Comparison of ENCODE assay signal across 8 mouse cellular contexts in the genomic region with DNA sequence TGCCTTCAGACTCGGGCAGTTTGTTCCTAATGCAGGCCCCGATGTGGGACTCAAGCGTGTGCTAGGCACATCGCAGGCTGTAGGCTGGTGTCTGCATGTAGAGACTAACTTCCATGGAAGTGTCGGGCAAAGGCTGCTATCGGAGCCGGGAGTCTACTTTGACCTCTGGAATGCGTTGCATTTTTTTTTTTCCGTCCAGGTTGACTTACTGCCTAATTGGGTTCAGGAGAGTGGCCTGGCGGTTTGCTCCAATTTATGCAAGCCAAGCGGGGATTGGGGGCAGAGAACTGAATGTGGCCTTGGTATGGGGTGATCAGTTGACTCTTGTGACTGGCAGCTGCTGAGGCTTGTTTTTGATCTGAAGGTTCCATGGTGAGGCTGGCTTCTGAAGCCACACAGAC. TPM values are rescaled to one million over a fixed set of nuclear protein-coding genes. Genes with fewer than 3 reads are reported as not detected.
A peak's percentile ranks its signal among the peaks of the same experiment; 100 is the strongest.
DNase-seq lines count a peak whose midpoint lies in the region; ATAC-seq and TF ChIP-seq lines count a peak whose summit lies in the region.

No protein-coding gene starts in this region.

- no peaks in the 10 kb centered on the region for H3K9me3 ChIP-seq in intestine, embryonic 15.5 days
- H3K9me3 ChIP-seq in liver, postnatal 0 days (ENCODE audit: low read length) = no peaks in the 10 kb centered on the region

- peak overlapping the region; percentile 96; the same call in 1 of the 2 replicates for H3K4me3 ChIP-seq in spleen, adult 2 months (ENCODE audit: extremely low read depth, insufficient read depth, insufficient read length)
- H3K4me3 ChIP-seq in intestine, embryonic 15.5 days (replicated peaks) = peak overlapping the region; percentile 88
- H3K4me3 ChIP-seq in liver, postnatal 0 days (ENCODE audit: low read depth, low read length) = peak overlapping the region; percentile 63

- H3K27me3 ChIP-seq in spleen, adult 2 months (ENCODE audit: control insufficient read depth, insufficient read depth, low read length) = no peaks in the 10 kb centered on the region
- H3K27me3 ChIP-seq in intestine, embryonic 15.5 days (replicated peaks) = no peaks in the 10 kb centered on the region
- H3K27me3 ChIP-seq in liver, postnatal 0 days (ENCODE audit: insufficient read depth, low read length) = no peaks in the 10 kb centered on the region

- no peak for TF ChIP-seq POLR2A in spleen, adult 2 months (IDR thresholded peaks at IDR 0.05; ENCODE audit: low read depth, low read length)

- peak overlapping the region; percentile 95 for H3K9ac ChIP-seq in intestine, embryonic 15.5 days
- H3K9ac ChIP-seq in liver, postnatal 0 days (replicated peaks) = peak overlapping the region; percentile 91

- H3K4me1 ChIP-seq in spleen, adult 2 months (ENCODE audit: control insufficient read depth, insufficient read depth, insufficient read length) = peaks cover 7% of the 10 kb centered on the region; the same call in 1 of the 2 replicates
- peaks cover 38% of the 10 kb centered on the region for H3K4me1 ChIP-seq in intestine, embryonic 15.5 days (replicated peaks)
- H3K4me1 ChIP-seq in liver, postnatal 0 days (ENCODE audit: insufficient read depth) = peaks cover 44% of the 10 kb centered on the region

- 29% methylated on average over 11 of the region's 11 CpGs for WGBS in spleen, adult 2 months
- 23% methylated on average over 11 of the region's 11 CpGs for WGBS in intestine, embryonic 15.5 days
- 20% methylated on average over 11 of the region's 11 CpGs for WGBS in liver, postnatal 0 days (ENCODE audit: insufficient replicate concordance)

- H3K36me3 ChIP-seq in spleen, adult 2 months (ENCODE audit: control insufficient read depth, insufficient read depth, low read length) = 0 out of 2 replicates have a peak, but pooled peaks cover 1% of the 10 kb centered on the region
- H3K36me3 ChIP-seq in intestine, embryonic 15.5 days = no peaks in the 10 kb centered on the region
- 0 out of 2 replicates have a peak, but pooled peaks cover 4% of the 10 kb centered on the region for H3K36me3 ChIP-seq in liver, postnatal 0 days (replicated peaks; ENCODE audit: insufficient read depth, low read length)

- H3K27ac ChIP-seq in spleen, adult 2 months (ENCODE audit: insufficient read depth, low read length) = peak overlapping the region; percentile 36
- H3K27ac ChIP-seq in intestine, embryonic 15.5 days = peak overlapping the region; percentile 95
- peak overlapping the region; percentile 99 for H3K27ac ChIP-seq in liver, postnatal 0 days (ENCODE audit: low read depth)

- H3K4me2 ChIP-seq in intestine, embryonic 15.5 days (replicated peaks) = peak overlapping the region; percentile 84
- H3K4me2 ChIP-seq in liver, postnatal 0 days (ENCODE audit: low read depth, low read length) = peak overlapping the region; percentile 95

- no peak for TF ChIP-seq EP300 in liver, postnatal 0 days (IDR thresholded peaks at IDR 0.05; ENCODE audit: low read depth)

- ATAC-seq in intestine, embryonic 15.5 days = no peak
- ATAC-seq in liver, postnatal 0 days = no peak

- peak; percentile 43 to 87 for DNase-seq in adrenal gland, adult (ENCODE audit: inconsistent age in 2 of 2, low spot score in 1 of 2)
- DNase-seq in adrenal gland, adult 18-20 months (ENCODE audit: low spot score in 2 of 2) = no peak
- no peak for DNase-seq in spleen, adult 2 months (ENCODE audit: low read depth in 1 of 2, low spot score in 2 of 2)
- no peak for DNase-seq in spleen, postnatal 10 days (ENCODE audit: low spot score in 2 of 2)
- DNase-seq in liver, postnatal 0 days = peak; percentile 36
- no peak for DNase-seq in frontal cortex, postnatal 10 days (ENCODE audit: low spot score in 2 of 2)
- no peak for DNase-seq in ovary, adult 18-20 months (ENCODE audit: low spot score)

- no peak for TF ChIP-seq CTCF in spleen, adult 2 months (IDR thresholded peaks at IDR 0.05; ENCODE audit: extremely low read depth, insufficient read depth, insufficient read length, insufficient replicate concordance)
- TF ChIP-seq CTCF in liver, postnatal 0 days (IDR thresholded peaks at IDR 0.05; ENCODE audit: low read depth) = no peak

RNA-seq across cellular contexts. Expression of gene Anp32a, which starts 4.0 kb away (rescaled TPM):
- total RNA-seq in adrenal gland, adult 18-20 months (2021) = 100 to 1,000 TPM; 275 to 337 TPM
- 14.1 and 16.2 TPM in 2 replicates for polyA plus RNA-seq in spleen, adult 2 months (2012; rRNA removed)
- polyA plus RNA-seq in intestine, embryonic 15.5 days (2015; fragmentation: Nextera tagmentation; extraction: Ambion mirVana) = 149 and 165 TPM in 2 replicates
- 54.5 and 60.4 TPM in 2 replicates for polyA plus RNA-seq in liver, postnatal 0 days (2015; fragmentation: Nextera tagmentation; extraction: Ambion mirVana)

Comparison
In these comparisons a context has a peak if more than half of its experiments do, and no peak if none do; other contexts are left out.
1. DNase-seq: peak in adrenal gland, adult (2 of 2) and liver, postnatal 0 days (single experiment); none in adrenal gland, adult 18-20 months (0 of 2), spleen, adult 2 months (0 of 2), spleen, postnatal 10 days (0 of 2), frontal cortex, postnatal 10 days (0 of 2) and ovary, adult 18-20 months (single experiment).
2. H3K27ac ChIP-seq: peak in every context shown above with its lines; median percentile 99 in liver, postnatal 0 days; 95 in intestine, embryonic 15.5 days; 36 in spleen, adult 2 months.
3. Peak in every context shown above with its lines, with median percentiles within 50 percentile points of each other: H3K4me3 ChIP-seq.